Mouse (Mus musculus) adrenal gland, adult 8-10 months (tissue): ENCODE results near the gene Apba3. TPM values are rescaled to one million over a fixed set of nuclear protein-coding genes. Genes with fewer than 3 reads are reported as not detected.

ENCODE experiments used
- DNase-seq: peaks from one replicate; pipeline ENCODE4 v3.0.0; 2022
- total RNA-seq, 4 experiments: library from RNA; stranded (reverse); gene quantifications; 2 replicates each; pipeline ENCODE4 v1.2.4; 2022

Apba3 gene
- total RNA-seq, 4 experiments from 2014 or later, result 61.9 to 72.3 (median 66.4) TPM

GRCm38 (mm10) chr10:81252424-81253419 lies 14.0 kb upstream of the Apba3 start, which contains the start of gene Matk:
Matk (plus strand) TSS chr10:81252935.
- DNase-seq, result no peak

GRCm38 (mm10) chr10:81254886-81255285 lies 11.9 kb upstream of the Apba3 start:
- no peak for DNase-seq

DNA sequence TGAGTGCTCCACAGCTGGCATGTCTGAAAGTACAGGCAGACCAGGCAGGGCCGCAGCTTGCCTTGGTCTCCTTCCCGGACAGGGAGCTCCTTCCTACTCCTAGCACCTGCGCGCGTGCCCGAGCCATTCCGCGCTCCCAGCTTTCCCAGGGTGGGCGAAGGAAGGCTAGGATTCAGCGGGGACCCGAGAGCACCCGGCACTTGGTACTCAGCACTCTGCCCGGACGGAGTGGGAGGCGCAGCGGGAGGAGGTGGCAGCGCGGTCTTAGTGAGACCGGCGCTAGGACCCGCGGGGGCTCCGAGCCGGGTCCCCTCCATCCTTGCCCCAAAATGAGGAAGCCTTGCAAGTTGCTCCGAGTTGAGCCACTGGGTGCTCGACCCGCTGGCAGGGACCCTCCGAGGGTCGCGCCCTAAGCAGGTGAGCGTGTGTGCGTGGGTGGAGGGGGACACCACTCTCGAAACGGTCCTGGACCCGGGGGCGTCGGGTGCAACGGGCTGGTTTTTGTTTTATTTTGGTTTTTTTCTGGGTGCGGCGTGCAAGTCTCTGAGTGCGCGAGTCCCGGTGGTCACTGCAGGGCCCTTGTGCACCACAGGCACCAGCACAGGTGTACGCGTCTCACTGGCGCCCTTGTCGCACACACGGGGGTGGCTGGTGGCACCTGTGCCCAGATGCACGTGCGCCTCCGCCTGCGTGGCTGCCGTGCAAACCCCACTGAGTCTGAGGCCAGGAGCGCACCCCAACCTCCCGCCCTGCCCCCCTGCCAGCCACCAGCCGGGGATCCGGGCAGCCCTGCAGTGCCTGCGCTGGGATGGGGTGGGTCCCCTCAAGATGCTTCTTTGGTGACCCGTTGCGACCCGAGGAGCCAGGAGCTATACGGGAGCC lies 9.4 kb upstream of the Apba3 start:
- DNase-seq, result no peak

GRCm38 (mm10) chr10:81259225-81259884 lies 7.4 kb upstream of the Apba3 start:
- no peak for DNase-seq

- DNase-seq, result no peak
These were observed 5.7 kb upstream of the Apba3 start for GRCm38 (mm10) chr10:81261025-81261424.

DNA sequence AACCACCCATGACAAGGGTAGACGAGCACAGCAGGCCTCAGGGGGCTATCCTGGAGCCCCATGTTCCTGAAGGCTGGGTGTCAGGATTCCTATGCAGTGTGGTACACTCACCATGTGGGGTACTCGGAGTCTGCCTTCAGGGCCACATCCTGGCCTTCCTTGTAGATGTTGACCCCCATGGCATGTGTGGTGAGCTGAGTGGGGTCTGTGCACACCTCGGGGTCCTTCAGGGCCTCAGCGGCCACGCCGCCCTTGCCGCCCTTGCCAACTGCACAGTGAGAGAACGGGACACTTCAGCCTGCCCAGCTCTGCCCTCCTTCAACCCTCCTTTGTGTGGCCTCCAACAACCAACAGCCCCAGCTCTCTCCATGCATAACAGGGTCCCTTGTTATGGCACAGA lies 1.2 kb upstream of the Apba3 start:
- DNase-seq, result no peak

- peak; percentile 88 for DNase-seq
These were observed 1.3 kb downstream of the Apba3 start for GRCm38 (mm10) chr10:81268056-81268455.

- no peak for DNase-seq
These were observed 2.1 kb downstream of the Apba3 start for GRCm38 (mm10) chr10:81268643-81269412.

GRCm38 (mm10) chr10:81272356-81272755 lies 5.6 kb downstream of the Apba3 start:
- DNase-seq, result no peak

GRCm38 (mm10) chr10:81273842-81274241 lies 7.1 kb downstream of the Apba3 start:
- no peak for DNase-seq

- no peak for DNase-seq
These were observed 10.9 kb downstream of the Apba3 start for GRCm38 (mm10) chr10:81277676-81278075.

GRCm38 (mm10) chr10:81279496-81279895 lies 12.7 kb downstream of the Apba3 start:
- no peak for DNase-seq

GRCm38 (mm10) chr10:81284189-81284588 lies 17.4 kb downstream of the Apba3 start:
- no peak for DNase-seq

GRCm38 (mm10) chr10:81284719-81285118 lies 18.0 kb downstream of the Apba3 start:
- DNase-seq, result no peak

- DNase-seq, result peak; percentile 71
These were observed 19.1 kb downstream of the Apba3 start for GRCm38 (mm10) chr10:81285694-81286450.

DNA sequence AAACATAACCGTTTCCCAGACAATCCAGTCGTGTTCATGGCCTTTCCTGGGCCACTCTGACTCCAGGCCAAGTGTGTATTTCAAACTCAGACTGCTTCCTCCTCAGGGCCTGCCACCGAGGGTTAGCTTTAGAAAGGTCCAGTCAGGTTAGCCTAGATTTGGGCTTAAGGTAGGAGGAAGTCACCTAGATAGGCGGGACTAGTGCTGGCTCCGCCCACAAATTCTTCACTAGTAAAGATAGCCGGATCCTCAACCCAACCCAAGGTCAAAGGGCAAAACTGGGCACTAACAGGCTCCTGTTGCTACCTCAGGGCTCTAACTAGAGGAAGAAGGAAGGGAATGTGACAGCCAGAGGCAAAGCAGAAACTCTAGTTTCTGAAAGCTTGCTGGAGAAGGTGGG lies 19.8 kb downstream of the Apba3 start:
- no peak for DNase-seq

DNA sequence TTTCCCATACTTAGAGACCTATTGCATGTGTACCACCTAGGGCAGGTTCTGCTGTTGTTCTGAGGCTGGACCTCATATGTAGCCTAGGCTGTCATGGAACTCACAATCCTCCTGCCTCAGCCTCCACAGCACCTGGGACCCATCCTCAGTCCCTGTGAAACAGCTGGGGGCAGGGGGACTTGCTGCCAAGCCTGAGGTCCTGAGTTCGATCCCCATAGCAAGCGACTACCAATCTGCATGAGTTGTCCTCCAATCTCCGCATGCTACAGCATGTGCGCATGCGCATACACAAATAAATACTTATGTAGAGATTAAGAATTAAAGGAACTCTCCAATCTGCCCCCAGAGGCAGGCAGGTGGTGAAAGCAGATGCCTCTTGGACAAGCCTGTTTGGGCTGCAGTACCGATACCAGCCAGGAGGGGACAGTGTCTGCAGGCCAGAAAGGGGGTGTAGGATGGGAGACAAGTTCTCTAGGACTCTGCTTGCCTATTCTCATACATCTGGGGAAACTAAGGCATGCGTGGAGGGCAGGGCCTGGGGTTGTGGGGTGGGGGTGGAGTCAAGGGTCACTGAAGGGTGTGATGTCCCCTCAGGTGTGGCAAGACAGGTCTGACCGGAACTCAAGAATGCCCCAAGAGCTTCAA lies 20.9 kb downstream of the Apba3 start:
- DNase-seq, result no peak

DNA sequence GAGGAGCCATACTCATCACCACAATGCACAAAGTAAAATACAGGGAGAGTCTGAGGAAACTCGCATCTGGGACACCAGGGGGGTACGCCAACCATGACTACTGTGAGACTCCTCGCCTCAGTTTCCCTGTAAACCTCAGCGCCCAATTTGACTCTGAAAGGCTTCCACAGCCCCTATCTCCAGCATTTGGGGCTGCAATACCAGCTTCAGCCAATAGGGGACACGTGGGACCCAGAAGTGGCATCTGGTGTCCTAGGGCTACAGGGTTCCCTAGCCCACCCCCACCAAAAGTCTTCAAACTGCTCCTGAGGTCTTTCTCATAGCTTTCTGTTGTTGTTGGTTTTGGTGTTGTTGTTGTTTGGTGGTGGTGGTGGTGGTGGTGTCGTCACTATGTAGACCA lies 21.8 kb downstream of the Apba3 start:
- no peak for DNase-seq

DNA sequence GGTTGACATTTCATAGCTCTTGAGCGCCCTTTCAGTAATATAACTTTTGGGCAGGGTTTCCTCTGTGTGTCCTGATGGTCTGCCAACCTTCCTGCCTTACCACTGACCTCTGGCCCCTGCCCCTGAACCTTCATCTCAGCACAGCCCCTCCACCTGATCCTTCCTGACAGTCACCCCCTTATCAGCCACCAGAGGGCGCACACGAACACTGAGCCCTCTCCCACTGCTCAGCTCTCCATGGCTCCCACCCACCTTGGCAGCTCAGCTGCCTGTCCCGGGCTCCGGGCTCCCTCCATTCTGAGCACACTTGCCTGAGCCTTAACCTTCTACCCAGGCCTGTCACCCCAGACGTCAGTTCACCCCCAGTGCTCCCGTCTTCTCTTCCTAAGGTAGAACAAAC lies 22.5 kb downstream of the Apba3 start:
- no peak for DNase-seq

DNA sequence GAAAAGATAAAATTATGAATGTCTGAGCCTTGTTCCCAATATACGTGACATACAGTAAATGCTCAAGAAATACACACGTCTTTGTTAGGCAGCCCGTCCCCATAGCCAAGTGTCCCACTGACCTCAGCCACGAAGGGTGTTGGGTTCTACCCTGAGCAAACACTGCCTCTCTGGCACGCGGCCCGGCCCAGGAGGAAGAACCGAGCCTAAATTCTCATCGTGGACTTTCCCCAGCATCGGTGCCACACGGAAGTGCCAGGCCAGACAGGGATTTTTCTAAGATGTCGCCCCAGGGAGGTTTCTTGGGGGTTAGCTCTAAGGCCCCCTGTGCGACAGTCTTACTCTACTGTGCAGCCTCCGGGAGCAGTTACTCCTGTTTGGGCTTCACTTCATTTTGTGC lies 23.1 kb downstream of the Apba3 start:
- DNase-seq, result no peak
